8 mouse cellular contexts compared by ENCODE assay signal in genomic region chr6:94640297-94640696, GRCm38 (mm10). TPM values are rescaled to one million over a fixed set of nuclear protein-coding genes. Genes with fewer than 3 reads are reported as not detected.
DNase-seq lines count a peak whose midpoint lies in the region; ATAC-seq lines count a peak whose summit lies in the region.

No protein-coding gene starts in this region.

- ATAC-seq in forebrain, embryonic 14.5 days, result no peak
- ATAC-seq in erythroblast, adult 5-6 weeks (replicated peaks; ENCODE audit: low FRiP score, poor library complexity, severe bottlenecking), result no peak

- peaks cover 12% of the 10 kb centered on the region for H3K4me1 ChIP-seq in forebrain, embryonic 14.5 days (ENCODE audit: control insufficient read depth, insufficient read depth, low read length)

- no peaks in the 10 kb centered on the region for H3K36me3 ChIP-seq in forebrain, embryonic 14.5 days (ENCODE audit: control insufficient read depth, insufficient read depth, low read length)

- H3K27ac ChIP-seq in forebrain, embryonic 14.5 days (ENCODE audit: low read depth, low read length), result no peak overlapping the region

- DNase-seq in lung, postnatal 10 days, result peak; percentile 40
- no peak for DNase-seq in lung, postnatal 4 days
- DNase-seq in cerebellum, adult 18-20 months, result peak; percentile 68 to 74
- DNase-seq in forebrain, embryonic 14.5 days (ENCODE audit: low spot score), result peak; percentile 67
- peak; percentile 82 for DNase-seq in mesoderm, embryonic 11.5 days (ENCODE audit: low read depth, low spot score)
- no peak for DNase-seq in left cerebral cortex, adult 18-20 months (ENCODE audit: low spot score in 2 of 2)
- DNase-seq in kidney, adult 8-10 months, result no peak

- WGBS in forebrain, embryonic 14.5 days, result 51% methylated on average over 7 of the region's 7 CpGs

- no peak overlapping the region for H3K4me3 ChIP-seq in forebrain, embryonic 14.5 days (ENCODE audit: low read depth, low read length)

- no peak overlapping the region for H3K9ac ChIP-seq in forebrain, embryonic 14.5 days (ENCODE audit: low read length)

- H3K4me2 ChIP-seq in forebrain, embryonic 14.5 days (ENCODE audit: low read length), result no peak overlapping the region

- H3K27me3 ChIP-seq in forebrain, embryonic 14.5 days (replicated peaks; ENCODE audit: control insufficient read depth, insufficient read depth, low read length), result no peaks in the 10 kb centered on the region

- no peaks in the 10 kb centered on the region for H3K9me3 ChIP-seq in forebrain, embryonic 14.5 days (replicated peaks; ENCODE audit: control insufficient read depth, low read length)

RNA-seq across cellular contexts. Expression of gene Lrig1, which starts 59.7 kb away (rescaled TPM):
- 8.5 and 9.5 TPM in 2 replicates for polyA plus RNA-seq in forebrain, embryonic 14.5 days (2014; fragmentation: Nextera tagmentation; extraction: Ambion mirVana)
- 10 to 100 TPM; 22.6 to 31.6 TPM for total RNA-seq in left cerebral cortex, adult 18-20 months (2021)
- 1.2 and 2.5 TPM in 2 replicates for total RNA-seq in erythroblast, adult 5-6 weeks (2015; ENCODE audit: low replicate concordance)
- total RNA-seq in erythroblast, adult 5-6 weeks (2017; ENCODE audit: low replicate concordance), result 1.3 and 2.5 TPM in 2 replicates

Comparison
In these comparisons a context has a peak if more than half of its experiments do, and no peak if none do; other contexts are left out.
1. DNase-seq: peak in lung, postnatal 10 days (single experiment), cerebellum, adult 18-20 months (2 of 2), forebrain, embryonic 14.5 days (single experiment) and mesoderm, embryonic 11.5 days (single experiment); none in lung, postnatal 4 days (0 of 2), left cerebral cortex, adult 18-20 months (0 of 2) and kidney, adult 8-10 months (0 of 2).
2. RNA of gene Lrig1, which starts 59.7 kb away (total RNA-seq): 22.6 to 31.6 TPM in left cerebral cortex, adult 18-20 months; 1.2 to 2.5 TPM in erythroblast, adult 5-6 weeks; every median in the first group is over 4 times any median in the second.